Mouse (Mus musculus) ES-Bruce4 (cell line): Measurements from ENCODE around the gene Tha1. TPM values are rescaled to one million over a fixed set of nuclear protein-coding genes. Genes with fewer than 3 reads are reported as not detected.

Experiments used
- H3K27ac ChIP-seq: 2 replicates; pipeline ENCODE4 v1.5.1; 2012; ENCODE audit warnings: low read length, inconsistent platforms; ENCODE audit not compliant: insufficient read depth
- H3K27me3 ChIP-seq: 2 replicates; pipeline ENCODE4 v1.6.1; 2012; ENCODE audit warnings: mild to moderate bottlenecking, low read length, inconsistent platforms; ENCODE audit not compliant: control insufficient read depth, poor library complexity, insufficient read depth, severe bottlenecking
- H3K36me3 ChIP-seq: 2 replicates; pipeline ENCODE4 v1.6.1; 2012; ENCODE audit warnings: inconsistent platforms, mild to moderate bottlenecking, low read length, moderate library complexity; ENCODE audit not compliant: control insufficient read depth, poor library complexity, insufficient read depth, severe bottlenecking
- H3K4me1 ChIP-seq: one replicate; pipeline ENCODE4 v1.8.1; 2011; ENCODE audit warnings: low read length; ENCODE audit not compliant: control insufficient read depth, insufficient read depth
- H3K4me3 ChIP-seq: 2 replicates; pipeline ENCODE4 v1.5.1; 2011; ENCODE audit warnings: low read depth, mild to moderate bottlenecking, low read length
- H3K9ac ChIP-seq: 2 replicates; pipeline ENCODE4 v1.6.1; 2012; ENCODE audit warnings: low read depth, mild to moderate bottlenecking, inconsistent platforms; ENCODE audit not compliant: poor library complexity, severe bottlenecking
- H3K9me3 ChIP-seq: replicated peaks from 2 replicates; pipeline ENCODE4 v1.6.1; 2012; ENCODE audit warnings: mild to moderate bottlenecking, low read length, inconsistent platforms; ENCODE audit not compliant: control insufficient read depth, poor library complexity, insufficient read depth, severe bottlenecking
- CTCF ChIP-seq: IDR thresholded peaks from one replicate; pipeline ENCODE4 v1.8.1; 2011; ENCODE audit warnings: low read depth, low read length
- EP300 ChIP-seq: IDR thresholded peaks from 2 replicates; pipeline ENCODE4 v1.6.1; 2011; ENCODE audit warnings: low read depth, low read length; ENCODE audit not compliant: insufficient read depth
- POLR2A ChIP-seq: IDR thresholded peaks from one replicate; pipeline ENCODE4 v1.8.1; 2011; ENCODE audit warnings: low read length; ENCODE audit not compliant: insufficient read depth
- polyA plus RNA-seq: library from polyadenylated mRNA; stranded (reverse); fragments of >200 nt; gene quantifications from 2 replicates; pipeline ENCODE4 v1.2.4, GENCODE M21; 2011; ENCODE audit warnings: low read depth; ENCODE audit not compliant: missing spikeins, insufficient read depth, insufficient read length

The Tha1 gene
- polyA plus RNA-seq, 1 experiment = 1.1 TPM

DNA sequence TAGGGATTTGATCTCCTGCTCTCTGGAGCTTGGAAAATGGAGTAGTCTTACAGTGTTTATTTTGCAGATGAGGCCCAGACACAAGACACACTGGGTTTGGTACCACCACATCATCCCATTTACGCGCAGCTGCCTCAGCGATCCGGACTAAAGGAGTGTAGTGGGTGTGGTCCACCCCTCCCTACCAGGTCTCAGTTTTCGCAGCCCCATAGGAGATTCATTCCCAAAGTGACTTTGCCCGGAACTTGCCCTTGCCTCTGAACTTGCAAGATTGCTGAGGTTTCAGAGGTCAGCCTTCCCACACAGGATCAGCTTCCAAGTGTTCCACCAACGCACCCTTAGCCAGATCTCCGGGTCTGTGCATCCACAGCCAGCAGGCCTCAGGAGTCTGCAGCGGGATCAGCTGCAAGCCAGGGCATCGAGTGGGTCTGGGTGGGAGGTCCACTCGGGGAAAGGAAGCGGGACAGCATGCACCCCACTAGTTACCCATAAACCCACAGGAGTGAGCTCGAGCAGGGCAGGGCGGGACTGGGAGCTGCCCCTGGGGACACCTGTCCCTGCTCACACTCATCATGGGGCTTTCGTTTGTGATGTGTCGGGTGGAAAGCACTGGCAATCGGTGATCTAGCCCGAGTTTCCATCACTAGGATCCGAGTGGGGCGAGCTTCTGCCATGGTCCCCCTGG, 15.0 kb upstream of the Tha1 start:
- peak overlapping the region; percentile 19 for H3K4me3 ChIP-seq
- TF ChIP-seq CTCF (no peak), EP300 (peak; percentile 96)
- no peaks in the 10 kb centered on the region for H3K9me3 ChIP-seq
- H3K27me3 ChIP-seq = no peaks in the 10 kb centered on the region
- no peaks in the 10 kb centered on the region for H3K36me3 ChIP-seq
- peak overlapping the region; percentile 37 for H3K9ac ChIP-seq
- H3K27ac ChIP-seq = peak overlapping the region; percentile 81
- H3K4me1 ChIP-seq = peaks cover 8% of the 10 kb centered on the region

DNA sequence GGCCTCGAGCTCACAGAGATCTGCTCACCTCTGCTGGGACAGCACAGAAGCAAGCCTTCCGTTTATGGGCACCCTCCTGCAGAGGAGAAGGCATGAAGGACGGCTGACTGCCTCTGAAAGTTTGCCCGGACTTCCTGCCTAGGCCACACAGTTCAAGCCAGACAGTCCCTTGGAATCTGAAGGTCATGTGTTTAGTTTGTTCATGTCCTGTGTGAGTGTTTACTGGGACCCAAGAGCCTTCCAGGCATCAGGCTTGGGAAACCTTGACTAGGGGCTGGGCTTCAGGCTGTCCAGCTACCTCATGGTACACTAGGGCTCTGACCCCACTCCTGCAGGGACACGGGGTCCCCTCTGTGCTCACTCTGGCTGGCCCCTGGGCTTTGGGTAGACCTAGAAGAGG, 12.7 kb upstream of the Tha1 start:
- Histone ChIP-seq H3K9ac (no peak overlapping the region), H3K4me1 (peaks cover 8% of the 10 kb centered on the region), H3K27ac (no peak overlapping the region), H3K4me3 (no peak overlapping the region), H3K9me3 (no peaks in the 10 kb centered on the region), H3K36me3 (no peaks in the 10 kb centered on the region), H3K27me3 (no peaks in the 10 kb centered on the region)
- TF ChIP-seq EP300 = no peak
- no peak for TF ChIP-seq CTCF
- TF ChIP-seq POLR2A = no peak

DNA sequence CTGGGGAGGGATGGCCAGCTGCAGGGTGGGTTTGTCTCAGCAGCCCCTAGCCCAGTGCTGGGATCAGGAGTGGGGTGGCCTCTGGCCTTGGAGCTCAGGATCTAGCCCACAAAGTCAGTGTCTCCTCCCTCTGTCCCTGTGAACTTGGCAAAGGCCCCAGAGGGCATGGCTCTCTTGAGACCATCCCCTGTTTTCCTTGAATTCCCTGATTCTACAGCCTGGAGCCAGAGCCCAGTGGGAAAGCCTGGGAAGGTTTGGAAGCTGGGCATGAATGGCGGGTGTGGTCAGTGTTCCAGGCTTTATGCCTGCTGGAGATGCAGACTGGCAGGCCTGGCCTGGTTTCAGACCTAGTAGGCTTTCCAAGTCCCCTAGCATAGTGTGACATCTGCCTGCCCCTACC, 8.9 kb upstream of the Tha1 start:
- no peaks in the 10 kb centered on the region for H3K9me3 ChIP-seq
- H3K9ac ChIP-seq = no peak overlapping the region
- H3K36me3 ChIP-seq = no peaks in the 10 kb centered on the region
- TF ChIP-seq CTCF (no peak), EP300 (no peak), POLR2A (no peak)
- no peaks in the 10 kb centered on the region for H3K27me3 ChIP-seq
- no peak overlapping the region for H3K27ac ChIP-seq
- H3K4me1 ChIP-seq = peaks cover 11% of the 10 kb centered on the region
- H3K4me3 ChIP-seq = no peak overlapping the region

DNA sequence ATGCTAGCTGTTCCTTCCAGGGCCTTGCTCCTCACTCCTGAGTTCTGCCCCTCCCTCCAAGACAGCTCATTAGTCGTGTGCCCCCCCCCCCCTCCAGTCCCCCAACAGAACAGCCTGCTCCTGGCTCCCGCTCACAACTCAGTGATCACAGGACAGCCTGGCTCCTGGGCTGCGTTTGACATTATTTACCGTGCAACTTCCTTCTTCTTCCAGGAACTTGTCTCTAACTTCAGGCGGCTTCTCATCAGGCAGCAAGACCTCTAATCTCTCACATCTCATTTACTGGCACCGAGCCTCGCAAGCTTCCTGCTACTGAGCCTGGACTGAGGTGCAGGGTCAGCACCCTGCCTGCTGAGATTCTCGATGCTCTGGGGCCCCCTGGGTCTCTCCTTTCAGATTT, 8.5 kb upstream of the Tha1 start:
- H3K4me3 ChIP-seq = no peak overlapping the region
- H3K9me3 ChIP-seq = no peaks in the 10 kb centered on the region
- no peak overlapping the region for H3K9ac ChIP-seq
- TF ChIP-seq POLR2A = no peak
- TF ChIP-seq CTCF = no peak
- TF ChIP-seq EP300 = no peak
- H3K36me3 ChIP-seq = no peaks in the 10 kb centered on the region
- H3K27me3 ChIP-seq = no peaks in the 10 kb centered on the region
- no peak overlapping the region for H3K27ac ChIP-seq
- peaks cover 11% of the 10 kb centered on the region for H3K4me1 ChIP-seq

DNA sequence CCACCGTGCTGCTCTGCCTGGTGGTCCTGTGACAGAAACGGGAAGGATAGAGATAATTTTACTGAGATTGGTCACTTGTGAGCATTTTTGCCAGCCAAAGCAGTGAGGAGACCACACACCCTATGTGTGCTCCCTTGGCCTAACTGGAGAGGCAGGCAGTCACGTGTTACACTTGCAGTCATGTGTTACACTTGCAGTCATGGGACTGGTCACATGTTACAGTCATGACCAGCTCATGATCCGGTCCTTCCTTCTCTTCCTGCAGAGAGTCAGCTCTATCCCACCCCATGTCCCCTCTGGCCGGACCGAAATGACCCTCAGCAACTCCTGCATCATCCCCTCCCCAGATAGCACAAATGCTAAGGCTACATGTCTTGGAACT, 7.7 kb upstream of the Tha1 start:
- H3K36me3 ChIP-seq = no peaks in the 10 kb centered on the region
- H3K27me3 ChIP-seq = no peaks in the 10 kb centered on the region
- peaks cover 9% of the 10 kb centered on the region for H3K4me1 ChIP-seq
- H3K27ac ChIP-seq = no peak overlapping the region
- TF ChIP-seq POLR2A (no peak), EP300 (no peak), CTCF (no peak)
- H3K9ac ChIP-seq = no peak overlapping the region
- no peaks in the 10 kb centered on the region for H3K9me3 ChIP-seq
- H3K4me3 ChIP-seq = no peak overlapping the region

DNA sequence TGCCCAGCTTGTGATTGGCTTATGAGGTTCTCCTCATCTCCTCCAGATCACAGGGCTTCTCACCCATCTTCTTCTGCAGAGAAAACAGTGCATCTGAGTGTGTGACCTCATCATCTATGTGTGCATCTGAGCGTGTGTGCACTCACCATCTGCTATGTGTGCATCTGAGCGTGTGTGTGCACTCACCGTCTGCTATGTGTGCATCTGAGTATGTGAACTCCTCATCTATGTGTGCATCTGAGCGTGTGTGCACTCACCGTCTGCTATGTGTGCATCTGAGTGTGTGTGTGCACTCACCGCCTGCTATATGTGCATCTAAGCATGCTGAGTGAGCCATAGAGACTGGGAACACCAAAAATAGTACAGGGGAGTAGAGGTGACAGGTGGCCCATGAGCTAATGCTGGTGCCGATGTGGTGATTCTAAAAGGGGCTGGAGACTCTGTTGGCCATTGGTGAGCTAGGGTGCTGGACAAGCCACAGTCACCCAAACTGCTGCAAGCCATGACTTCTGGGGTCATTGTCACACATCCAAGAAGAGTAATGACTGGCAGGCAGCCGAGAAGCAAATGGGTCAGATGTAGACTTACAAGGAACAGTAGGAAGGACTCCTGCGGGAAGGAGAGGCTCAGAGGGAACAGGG, 7.2 kb upstream of the Tha1 start:
- Histone ChIP-seq H3K4me1 (peaks cover 9% of the 10 kb centered on the region), H3K9ac (no peak overlapping the region), H3K27me3 (no peaks in the 10 kb centered on the region), H3K27ac (no peak overlapping the region), H3K4me3 (no peak overlapping the region), H3K36me3 (no peaks in the 10 kb centered on the region), H3K9me3 (no peaks in the 10 kb centered on the region)
- TF ChIP-seq EP300 = no peak
- TF ChIP-seq CTCF = no peak
- no peak for TF ChIP-seq POLR2A
